Mouse (Mus musculus) heart, postnatal 0 days (tissue): ENCODE results near the gene 4932414N04Rik.
A peak's percentile ranks its signal among the peaks of the same experiment; 100 is the strongest.

Experiments used
- CTCF ChIP-seq: IDR thresholded peaks from 2 replicates; pipeline ENCODE4 v1.5.1; 2016; ENCODE audit warnings: antibody characterized with exemption, control low read depth, low read depth
- EP300 ChIP-seq: IDR thresholded peaks from 2 replicates; pipeline ENCODE4 v1.6.1; 2016; ENCODE audit warnings: antibody characterized with exemption, low read depth

- TF ChIP-seq CTCF = peak; percentile 52
- TF ChIP-seq EP300 = no peak
These were observed 88.3 kb downstream of the 4932414N04Rik start for GRCm38 (mm10) chr2:68744599-68744998.
